ENCODE assay signal across 9 mouse cellular contexts in the genomic region with DNA sequence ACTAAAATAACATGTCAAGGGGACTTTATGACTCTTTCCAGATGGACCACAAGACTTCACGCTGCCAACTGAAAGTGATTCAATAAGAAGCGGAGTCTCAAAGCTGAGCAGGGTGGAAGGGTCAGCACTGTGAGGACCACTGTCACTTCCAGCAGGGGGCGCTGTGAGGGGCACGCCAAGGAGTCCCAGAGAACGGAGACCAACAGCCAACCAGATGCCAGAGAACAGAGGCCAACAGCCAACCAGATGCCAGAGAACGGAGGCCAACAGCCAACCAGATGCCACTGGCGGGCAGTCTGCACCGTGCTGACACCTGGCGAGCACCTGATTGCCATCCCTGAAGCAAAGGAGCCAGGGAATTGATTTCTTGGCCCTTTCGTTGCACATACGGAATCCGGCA. TPM values are rescaled to one million over a fixed set of nuclear protein-coding genes. Genes with fewer than 3 reads are reported as not detected.
DNase-seq lines count a peak whose midpoint lies in the region; ATAC-seq lines count a peak whose summit lies in the region.
"Had no signal": no experiment of that assay in that cellular context is flagged by ENCODE, and none has a peak within 500 bp of the region (broad histone marks: within the 10 kb centered on the region; RNA-seq: fewer than 3 reads in every experiment).

No protein-coding gene starts in this region.

- peak; percentile 65 for ATAC-seq in heart, embryonic 12.5 days (ENCODE audit: insufficient number of reproducible peaks, low FRiP score)
- ATAC-seq in liver, embryonic 11.5 days (replicated peaks; ENCODE audit: low FRiP score), result peak; percentile 51

- H3K4me2 ChIP-seq in heart, embryonic 12.5 days, result peak overlapping the region; percentile 44
- H3K4me2 ChIP-seq in liver, embryonic 11.5 days, result 0 out of 2 replicates have a peak overlapping the region, but pooled peaks have one; percentile 8
- H3K4me2 ChIP-seq: limb, embryonic 15.5 days had no signal

- H3K4me1 ChIP-seq in heart, embryonic 12.5 days (replicated peaks), result peaks cover 40% of the 10 kb centered on the region
- H3K4me1 ChIP-seq in liver, embryonic 11.5 days (replicated peaks; ENCODE audit: control insufficient read depth, insufficient read depth, low read length), result peaks cover 39% of the 10 kb centered on the region

- H3K4me3 ChIP-seq in heart, embryonic 12.5 days, result no peak overlapping the region
- no peak overlapping the region for H3K4me3 ChIP-seq in liver, embryonic 11.5 days (ENCODE audit: low read depth, low read length)
- H3K4me3 ChIP-seq: limb, embryonic 15.5 days had no signal

- no peaks in the 10 kb centered on the region for H3K9me3 ChIP-seq in heart, embryonic 12.5 days (replicated peaks)
- no peaks in the 10 kb centered on the region for H3K9me3 ChIP-seq in liver, embryonic 11.5 days (ENCODE audit: control insufficient read depth, low read length)
- H3K9me3 ChIP-seq: limb, embryonic 15.5 days had no signal

- H3K9ac ChIP-seq in heart, embryonic 12.5 days, result no peak overlapping the region
- H3K9ac ChIP-seq in liver, embryonic 11.5 days (ENCODE audit: low read depth, low read length), result no peak overlapping the region
- H3K9ac ChIP-seq: limb, embryonic 15.5 days had no signal

- no peak for DNase-seq in heart, adult 11 months
- DNase-seq in WW6 (ENCODE audit: low read depth, low spot score), result peak; percentile 77
- peak; percentile 80 for DNase-seq in forelimb bud, embryonic 11.5 days (ENCODE audit: low read depth, low spot score)
- DNase-seq in liver, embryonic 11.5 days (ENCODE audit: low spot score), result peak; percentile 59
- DNase-seq in neural tube, embryonic 10.5 days (ENCODE audit: extremely low spot score, low spot score), result peak; percentile 80
- DNase-seq in frontal cortex, postnatal 10 days (ENCODE audit: low spot score in 2 of 2), result no peak
- no peak for DNase-seq in layer of hippocampus, postnatal 14 days (ENCODE audit: low spot score in 2 of 2)

- WGBS in heart, embryonic 12.5 days, result 31% methylated on average over 12 of the region's 12 CpGs
- WGBS in liver, embryonic 11.5 days, result 52% methylated on average over 12 of the region's 12 CpGs

- no peaks in the 10 kb centered on the region; the same call in 1 of the 2 replicates for H3K27me3 ChIP-seq in heart, embryonic 12.5 days (replicated peaks)
- H3K27me3 ChIP-seq in liver, embryonic 11.5 days (replicated peaks; ENCODE audit: control insufficient read depth, insufficient read depth, low read length), result no peaks in the 10 kb centered on the region
- H3K27me3 ChIP-seq: limb, embryonic 15.5 days had no signal

- H3K36me3 ChIP-seq in heart, embryonic 12.5 days, result no peaks in the 10 kb centered on the region
- no peaks in the 10 kb centered on the region for H3K36me3 ChIP-seq in liver, embryonic 11.5 days (ENCODE audit: control insufficient read depth, insufficient read depth, low read length)
- H3K36me3 ChIP-seq: limb, embryonic 15.5 days had no signal

- no peak overlapping the region for H3K27ac ChIP-seq in heart, embryonic 12.5 days (ENCODE audit: poor library complexity, severe bottlenecking)
- H3K27ac ChIP-seq in liver, embryonic 11.5 days (ENCODE audit: low read depth, low read length), result no peak overlapping the region
- H3K27ac ChIP-seq: limb, embryonic 15.5 days had no signal

RNA-seq across cellular contexts. Expression of gene St6galnac3, which starts 49.9 kb away (rescaled TPM):
- 27.0 and 27.4 TPM in 2 replicates for polyA plus RNA-seq in heart, embryonic 12.5 days (2016; fragmentation: Nextera tagmentation; extraction: Ambion mirVana)
- 21.8 and 27.2 TPM in 2 replicates for polyA plus RNA-seq in liver, embryonic 11.5 days (2014; fragmentation: Nextera tagmentation; extraction: Ambion mirVana)
- 10 to 100 TPM; 20.6 to 23.3 TPM for total RNA-seq in layer of hippocampus, postnatal 14 days (2021)

Comparison
In these comparisons a context has a peak if more than half of its experiments do, and no peak if none do; other contexts are left out.
1. DNase-seq: peak in WW6 (single experiment), forelimb bud, embryonic 11.5 days (single experiment), liver, embryonic 11.5 days (single experiment) and neural tube, embryonic 10.5 days (single experiment); none in heart, adult 11 months (single experiment), frontal cortex, postnatal 10 days (0 of 2) and layer of hippocampus, postnatal 14 days (0 of 2).